Mouse (Mus musculus) thymus, adult 2 months (tissue): ENCODE results near the gene Asb5.

Source experiments
- CTCF ChIP-seq: fragments of 200-500 bp; IDR thresholded peaks from 2 replicates; pipeline ENCODE4 v1.5.1; 2012; ENCODE audit warnings: mild to moderate bottlenecking, control low read depth, low read length, moderate library complexity, borderline replicate concordance; ENCODE audit not compliant: control insufficient read depth, poor library complexity, insufficient read depth; ENCODE audit errors: extremely low read depth
- POLR2A ChIP-seq: fragments of 200-500 bp; IDR thresholded peaks from 2 replicates; pipeline ENCODE4 v1.6.1; 2012; ENCODE audit warnings: mild to moderate bottlenecking, low read length, control low read depth, moderate library complexity; ENCODE audit not compliant: control insufficient read depth, poor library complexity, insufficient read depth; ENCODE audit errors: extremely low read depth

- TF ChIP-seq CTCF (no peak), POLR2A (no peak)
Observed at GRCm38 (mm10) chr8:54505060-54505459, 24.3 kb upstream of the Asb5 start.
